Mouse (Mus musculus) forebrain, embryonic 16.5 days (tissue): Measurements from ENCODE around the gene Rdh16f1. TPM values are rescaled to one million over a fixed set of nuclear protein-coding genes. Genes with fewer than 3 reads are reported as not detected.
A peak's percentile ranks its signal among the peaks of the same experiment; 100 is the strongest.

Experiments
- ATAC-seq: fragments of 200-750 bp; cut with Nextera tagmentation; 2 replicates; pipeline ENCODE4 v1.8.0; 2017; ENCODE audit warnings: mild to moderate bottlenecking, moderate library complexity
- H3K27ac ChIP-seq: fragments of 300-500 bp; sonication (generic); 2 replicates; pipeline ENCODE4 v1.5.1; 2014; ENCODE audit warnings: low read length, control low read depth
- H3K27me3 ChIP-seq: fragments of 300-500 bp; sonication (generic); replicated peaks from 2 replicates; pipeline ENCODE4 v1.6.1; 2014; ENCODE audit warnings: low read length; ENCODE audit not compliant: control insufficient read depth, insufficient read depth
- H3K36me3 ChIP-seq: fragments of 300-500 bp; sonication (generic); 2 replicates; pipeline ENCODE4 v1.6.1; 2014; ENCODE audit not compliant: control insufficient read depth, insufficient read depth
- H3K4me1 ChIP-seq: fragments of 300-500 bp; sonication (generic); replicated peaks from 2 replicates; pipeline ENCODE4 v1.6.1; 2014; ENCODE audit warnings: low read length; ENCODE audit not compliant: control insufficient read depth, insufficient read depth
- H3K4me2 ChIP-seq: fragments of 300-500 bp; sonication (generic); 2 replicates; pipeline ENCODE4 v1.6.1; 2014; ENCODE audit warnings: mild to moderate bottlenecking, low read length, control low read depth
- H3K4me3 ChIP-seq: fragments of 300-500 bp; sonication (generic); replicated peaks from 2 replicates; pipeline ENCODE4 v1.5.1; 2014; ENCODE audit warnings: mild to moderate bottlenecking, low read length, control low read depth
- H3K9ac ChIP-seq: fragments of 300-500 bp; sonication (generic); replicated peaks from 2 replicates; pipeline ENCODE4 v1.6.1; 2014; ENCODE audit warnings: low read depth, low read length, control low read depth
- H3K9me3 ChIP-seq: fragments of 300-500 bp; sonication (generic); 2 replicates; pipeline ENCODE4 v1.6.1; 2016; ENCODE audit warnings: low read length; ENCODE audit not compliant: control insufficient read depth
- WGBS: fragments of 180-500 bp; shearing (Covaris S2); extraction: QIAGEN DNeasy Blood & Tissue Kit; methylation state at CpG from one replicate; pipeline ENCODE4 v1.1.7; 2014; 5-methylcytosine and 5-hydroxymethylcytosine counted together
- polyA plus RNA-seq: library from polyadenylated mRNA; unstranded; fragments of >200 nt; fragmentation: Nextera tagmentation; extraction: Ambion mirVana; gene quantifications from 2 replicates; pipeline ENCODE4 v1.2.1, GENCODE M21; 2015

Gene Rdh16f1
- not detected in 2 replicates for polyA plus RNA-seq

GRCm38 (mm10) chr10:127759181-127760110 is at the start of gene Rdh16f1, which contains the start of gene Rdh1:
Rdh16f1 (plus strand) TSS chr10:127759787.
Rdh1 (plus strand) TSS chr10:127759721.
- WGBS = 74% methylated on average over 9 of the region's 9 CpGs
- Histone ChIP-seq H3K27ac (no peak within 1 kb of the TSS), H3K4me1 (no peaks in the 10 kb centered on the region), H3K4me3 (no peak within 1 kb of the TSS), H3K9me3 (no peaks in the 10 kb centered on the region), H3K36me3 (no peaks in the 10 kb centered on the region), H3K9ac (no peak within 1 kb of the TSS), H3K27me3 (no peaks in the 10 kb centered on the region), H3K4me2 (no peak within 1 kb of the TSS)
- ATAC-seq = no peak

GRCm38 (mm10) chr10:127710331-127710730 is 49.3 kb upstream of the Rdh16f1 start:
- H3K27ac ChIP-seq = no peak overlapping the region
- no peak overlapping the region for H3K9ac ChIP-seq
- H3K9me3 ChIP-seq = no peaks in the 10 kb centered on the region
- no peaks in the 10 kb centered on the region for H3K27me3 ChIP-seq
- no peak overlapping the region for H3K4me2 ChIP-seq
- no peak overlapping the region for H3K4me3 ChIP-seq
- no peak for ATAC-seq
- no peaks in the 10 kb centered on the region for H3K36me3 ChIP-seq
- 77% methylated on average over 13 of the region's 13 CpGs for WGBS
- H3K4me1 ChIP-seq = 0 out of 2 replicates have a peak, but pooled peaks cover 5% of the 10 kb centered on the region

DNA sequence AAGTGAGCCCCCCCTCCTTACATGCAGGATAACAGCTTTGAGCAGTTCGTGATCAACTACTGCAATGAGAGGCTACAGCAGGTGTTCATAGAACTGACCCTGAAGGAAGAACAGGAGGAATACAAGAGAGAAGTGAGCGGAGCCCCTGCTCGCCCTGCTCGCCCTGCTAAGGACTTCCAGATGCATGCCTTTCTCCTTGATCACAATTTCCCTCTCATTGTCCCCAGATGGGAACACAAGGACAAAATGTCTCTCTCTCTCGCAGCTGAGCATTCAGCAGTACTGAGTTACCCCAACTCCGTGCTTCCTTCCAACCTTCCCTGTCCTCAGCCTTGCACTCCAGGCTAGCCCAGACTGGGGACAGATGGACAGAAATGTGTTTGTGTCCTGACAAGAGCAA is 46.9 kb upstream of the Rdh16f1 start:
- no peak overlapping the region for H3K4me2 ChIP-seq
- H3K36me3 ChIP-seq = no peaks in the 10 kb centered on the region
- H3K9me3 ChIP-seq = no peaks in the 10 kb centered on the region
- H3K27me3 ChIP-seq = no peaks in the 10 kb centered on the region
- 72% methylated on average over 6 of the region's 6 CpGs for WGBS
- no peak; the same call in 1 of the 2 replicates for ATAC-seq
- H3K4me1 ChIP-seq = 0 out of 2 replicates have a peak, but pooled peaks cover 5% of the 10 kb centered on the region
- H3K9ac ChIP-seq = no peak overlapping the region
- no peak overlapping the region for H3K4me3 ChIP-seq
- H3K27ac ChIP-seq = no peak overlapping the region

DNA sequence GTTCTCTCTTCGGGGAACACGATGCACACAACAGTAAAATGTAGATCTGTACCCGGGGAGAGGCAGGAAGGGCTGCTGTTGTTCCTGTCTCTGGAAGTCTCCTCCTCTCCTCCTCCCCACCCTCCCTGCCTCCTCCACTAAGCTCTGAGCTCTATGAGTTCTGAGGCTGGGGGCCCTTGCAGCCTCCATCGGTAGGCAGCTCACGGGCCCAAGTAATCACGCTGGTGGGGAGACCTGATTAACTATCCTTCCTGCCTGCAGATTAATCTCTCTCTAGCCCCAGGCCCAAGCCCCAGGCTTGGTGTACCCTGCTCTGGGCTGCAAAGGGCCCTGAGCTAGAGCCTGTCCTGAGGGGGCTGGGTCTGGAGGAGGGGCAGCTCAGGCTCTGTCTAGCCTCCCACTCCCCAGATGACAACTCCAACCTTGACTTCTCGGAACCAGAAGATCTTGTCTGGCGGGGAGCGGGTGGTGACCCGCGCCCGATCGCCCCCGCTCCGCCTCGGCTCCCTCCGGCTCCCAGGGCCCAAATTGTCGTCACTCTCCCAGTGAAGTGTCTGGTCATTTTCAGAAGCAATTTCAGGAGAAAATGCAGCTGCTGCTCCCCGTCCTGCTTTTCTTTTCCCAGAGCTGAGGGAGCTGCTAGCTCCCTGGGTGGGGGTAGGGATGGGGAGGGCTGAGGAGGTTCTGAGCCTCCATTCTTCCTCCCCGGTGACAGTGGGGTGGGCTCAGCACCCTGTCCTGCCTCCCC is 37.7 kb upstream of the Rdh16f1 start:
- H3K27ac ChIP-seq = no peak overlapping the region
- no peak overlapping the region; the same call in 1 of the 2 replicates for H3K9ac ChIP-seq
- peak overlapping the region; percentile 5; the same call in 1 of the 2 replicates for H3K4me2 ChIP-seq
- peak; percentile 66; the same call in 1 of the 2 replicates for ATAC-seq
- peaks cover 5% of the 10 kb centered on the region; the same call in 1 of the 2 replicates for H3K4me1 ChIP-seq
- WGBS = 12% methylated on average over 20 of the region's 20 CpGs
- no peaks in the 10 kb centered on the region for H3K9me3 ChIP-seq
- H3K36me3 ChIP-seq = no peaks in the 10 kb centered on the region
- peaks cover 3% of the 10 kb centered on the region; the same call in 1 of the 2 replicates for H3K27me3 ChIP-seq
- H3K4me3 ChIP-seq = no peak overlapping the region

DNA sequence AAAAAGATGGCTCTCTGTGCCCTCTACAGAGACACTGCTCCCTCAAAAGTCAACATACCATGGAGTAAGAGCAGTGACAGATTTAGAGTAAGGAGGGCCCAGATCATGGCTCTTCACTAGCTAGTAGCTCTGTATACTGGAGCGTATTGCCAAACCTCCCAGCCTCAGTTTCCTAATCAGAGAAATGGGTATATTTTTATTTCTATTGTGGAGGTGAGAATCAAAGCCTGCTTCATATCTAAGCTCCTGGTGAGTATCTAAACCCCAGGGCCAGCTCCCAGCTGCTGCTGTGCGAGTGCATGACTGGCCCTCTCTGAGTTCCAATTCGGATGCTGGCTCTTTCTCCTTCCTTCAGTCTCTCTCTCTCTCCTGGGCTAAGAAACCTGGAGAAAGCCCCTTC is 35.4 kb upstream of the Rdh16f1 start, which contains the start of gene Tac2:
Gene Tac2, plus strand, starts transcription at position 301 of the 400 bp plus-strand sequence.
- no peak within 1 kb of the TSS for H3K9ac ChIP-seq
- no peak within 1 kb of the TSS for H3K4me2 ChIP-seq
- 73% methylated on average over 3 of the region's 3 CpGs for WGBS
- H3K27me3 ChIP-seq = peaks cover 3% of the 10 kb centered on the region; the same call in 1 of the 2 replicates
- H3K9me3 ChIP-seq = no peaks in the 10 kb centered on the region
- H3K27ac ChIP-seq = no peak within 1 kb of the TSS
- no peaks in the 10 kb centered on the region for H3K36me3 ChIP-seq
- H3K4me1 ChIP-seq = peaks cover 10% of the 10 kb centered on the region; the same call in 1 of the 2 replicates
- no peak for ATAC-seq
- no peak within 1 kb of the TSS for H3K4me3 ChIP-seq

GRCm38 (mm10) chr10:127725136-127725535 is 34.5 kb upstream of the Rdh16f1 start:
- no peaks in the 10 kb centered on the region for H3K9me3 ChIP-seq
- H3K9ac ChIP-seq = no peak overlapping the region
- peaks cover 10% of the 10 kb centered on the region; the same call in 1 of the 2 replicates for H3K4me1 ChIP-seq
- H3K4me3 ChIP-seq = no peak overlapping the region
- H3K36me3 ChIP-seq = no peaks in the 10 kb centered on the region
- H3K27ac ChIP-seq = no peak overlapping the region
- no peak overlapping the region for H3K4me2 ChIP-seq
- H3K27me3 ChIP-seq = peaks cover 3% of the 10 kb centered on the region; the same call in 1 of the 2 replicates
- no peak for ATAC-seq
- WGBS = 91% methylated on average over 1 of the region's 4 CpGs

DNA sequence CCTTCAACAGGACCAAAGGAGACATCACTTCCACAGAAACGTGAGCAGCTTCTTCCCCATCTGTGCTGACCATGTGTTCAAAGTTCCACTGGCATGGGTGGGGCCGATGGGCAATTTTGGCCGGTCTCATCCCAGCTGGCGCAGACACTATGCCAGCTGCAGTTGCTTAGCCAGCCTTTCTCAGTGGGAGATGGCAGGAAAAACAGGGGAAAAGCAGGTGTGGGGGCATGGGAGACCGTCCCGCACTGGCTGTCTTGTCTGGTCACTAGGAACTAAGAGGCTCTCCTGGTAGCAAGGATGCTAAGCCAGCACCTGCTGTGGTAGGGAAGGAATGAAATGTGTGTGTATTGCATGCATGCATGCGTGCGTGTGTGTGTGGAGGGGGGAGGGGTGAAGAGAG is 31.1 kb upstream of the Rdh16f1 start:
- 0 out of 2 replicates have a peak, but pooled peaks cover 3% of the 10 kb centered on the region for H3K27me3 ChIP-seq
- WGBS = 66% methylated on average over 8 of the region's 8 CpGs
- ATAC-seq = no peak

DNA sequence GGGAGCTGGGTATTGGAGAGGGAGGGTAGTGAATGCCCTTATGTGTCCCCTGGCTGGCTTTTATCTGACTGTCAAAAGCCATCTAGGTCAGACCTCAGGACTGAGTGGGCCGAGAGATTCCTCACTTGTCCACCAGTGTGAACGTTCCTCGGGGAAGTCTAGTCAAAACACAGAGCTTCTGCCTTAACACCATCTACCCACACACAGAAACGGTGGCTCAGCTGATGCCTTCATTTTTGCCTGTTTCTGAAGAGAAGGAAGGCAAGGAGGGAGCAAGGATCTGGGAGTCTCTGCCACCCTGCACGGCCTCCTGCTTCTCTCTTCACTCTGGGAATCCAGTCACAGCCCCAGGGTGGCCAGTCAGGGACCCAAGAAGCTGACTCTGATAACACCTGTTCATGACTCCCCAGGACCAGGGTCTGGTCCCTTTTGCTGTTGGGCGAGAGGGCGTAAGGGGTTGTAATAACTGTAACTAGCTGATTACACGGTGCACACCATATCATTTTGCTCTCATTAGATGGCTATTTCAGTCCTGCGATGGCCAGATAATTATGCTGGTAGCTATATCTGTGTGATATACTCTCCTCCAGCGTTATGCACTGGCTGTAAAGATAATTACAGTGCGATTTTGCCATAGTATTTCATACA is 29.2 kb upstream of the Rdh16f1 start:
- H3K4me3 ChIP-seq = no peak overlapping the region

More for the DNA sequence above, 31.1 kb upstream of the Rdh16f1 start:
- no peaks in the 10 kb centered on the region for H3K36me3 ChIP-seq
- no peak overlapping the region for H3K4me3 ChIP-seq
- no peak overlapping the region for H3K27ac ChIP-seq
- no peak overlapping the region for H3K9ac ChIP-seq
- peaks cover 12% of the 10 kb centered on the region; the same call in 1 of the 2 replicates for H3K4me1 ChIP-seq
- H3K9me3 ChIP-seq = no peaks in the 10 kb centered on the region
- H3K4me2 ChIP-seq = no peak overlapping the region

More for the DNA sequence above, 29.2 kb upstream of the Rdh16f1 start:
- no peak for ATAC-seq
- Histone ChIP-seq H3K36me3 (no peaks in the 10 kb centered on the region), H3K27ac (no peak overlapping the region), H3K27me3 (peaks cover 6% of the 10 kb centered on the region), H3K9me3 (no peaks in the 10 kb centered on the region), H3K9ac (no peak overlapping the region), H3K4me2 (no peak overlapping the region), H3K4me1 (peaks cover 12% of the 10 kb centered on the region; the same call in 1 of the 2 replicates)
- 43% methylated on average over 11 of the region's 11 CpGs for WGBS
